Mouse (Mus musculus): Measurements from ENCODE around the gene Atmin. TPM values are rescaled to one million over a fixed set of nuclear protein-coding genes. Genes with fewer than 3 reads are reported as not detected.

Atmin gene
- polyA plus RNA-seq, 2 experiments = 3.3 TPM

- peaks cover 10% of the 10 kb centered on the region for H3K36me3 ChIP-seq (replicated peaks; ENCODE audit: control insufficient read depth, insufficient read depth, low read depth)
- 80% methylated on average over 9 of the region's 9 CpGs for WGBS (ENCODE audit: insufficient replicate concordance)
- H3K9me3 ChIP-seq (ENCODE audit: control insufficient read depth, low read length) = no peaks in the 10 kb centered on the region
- no peaks in the 10 kb centered on the region for H3K4me1 ChIP-seq (replicated peaks; ENCODE audit: control insufficient read depth in 2 of 2, insufficient read depth in 2 of 2, low read length in 1 of 2)
- ATAC-seq (ENCODE audit: insufficient read depth) (no peak), DNase-seq (ENCODE audit: low read depth in 3 of 3, low spot score in 3 of 3) (no peak)
- H3K9ac ChIP-seq (replicated peaks) = no peak overlapping the region
- no peak overlapping the region for H3K4me3 ChIP-seq (ENCODE audit: insufficient read depth in 1 of 2, low read depth in 2 of 2, low read length in 2 of 2)
- TF ChIP-seq EP300 (IDR thresholded peaks at IDR 0.05; ENCODE audit: low read depth) = no peak
- H3K27me3 ChIP-seq (ENCODE audit: control insufficient read depth, insufficient read depth, low read length) = no peaks in the 10 kb centered on the region
- no peak overlapping the region for H3K4me2 ChIP-seq (ENCODE audit: low read depth)
- H3K27ac ChIP-seq = no peak overlapping the region
Measured at GRCm38 (mm10) chr8:116954415-116954814, 11.2 kb downstream of the Atmin start.

- no peak for DNase-seq (ENCODE audit: low read depth in 3 of 3, low spot score in 3 of 3)
- Histone ChIP-seq H3K4me3 (ENCODE audit: insufficient read depth in 1 of 2, low read depth in 2 of 2, low read length in 2 of 2) (no peak overlapping the region), H3K9ac (replicated peaks) (no peak overlapping the region)
Measured at GRCm38 (mm10) chr8:116969531-116969930, 26.3 kb downstream of the Atmin start.

GRCm38 (mm10) chr8:116975066-116975465, 31.9 kb downstream of the Atmin start:
- H3K4me1 ChIP-seq (replicated peaks; ENCODE audit: control insufficient read depth in 2 of 2, insufficient read depth in 2 of 2, low read length in 1 of 2) = peaks cover 8 to 16% of the 10 kb centered on the region in 2 experiments
- no peak overlapping the region for H3K9ac ChIP-seq (replicated peaks)
- H3K36me3 ChIP-seq (replicated peaks; ENCODE audit: control insufficient read depth, insufficient read depth, low read depth) = no peaks in the 10 kb centered on the region
- no peaks in the 10 kb centered on the region for H3K9me3 ChIP-seq (ENCODE audit: control insufficient read depth, low read length)
- H3K4me2 ChIP-seq (ENCODE audit: low read depth) = no peak overlapping the region
- ATAC-seq (ENCODE audit: insufficient read depth) (no peak), DNase-seq (ENCODE audit: low read depth in 3 of 3, low spot score in 3 of 3) (no peak)
- 30% methylated on average over 5 of the region's 5 CpGs for WGBS (ENCODE audit: insufficient replicate concordance)
- TF ChIP-seq CTCF (IDR thresholded peaks at IDR 0.05; ENCODE audit: low read depth) (no peak), EP300 (IDR thresholded peaks at IDR 0.05; ENCODE audit: low read depth) (no peak)
- H3K27ac ChIP-seq = no peak overlapping the region
- H3K4me3 ChIP-seq (ENCODE audit: insufficient read depth in 1 of 2, low read depth in 2 of 2, low read length in 2 of 2) = no peak overlapping the region
- no peaks in the 10 kb centered on the region for H3K27me3 ChIP-seq (ENCODE audit: control insufficient read depth, insufficient read depth, low read length)

More at GRCm38 (mm10) chr8:116969531-116969930, 26.3 kb downstream of the Atmin start:
- no peak for TF ChIP-seq EP300 (IDR thresholded peaks at IDR 0.05; ENCODE audit: low read depth)
- Histone ChIP-seq H3K4me1 (replicated peaks; ENCODE audit: control insufficient read depth in 2 of 2, insufficient read depth in 2 of 2, low read length in 1 of 2) (no peaks in the 10 kb centered on the region), H3K36me3 (replicated peaks; ENCODE audit: control insufficient read depth, insufficient read depth, low read depth) (no peaks in the 10 kb centered on the region), H3K9me3 (ENCODE audit: control insufficient read depth, low read length) (no peaks in the 10 kb centered on the region), H3K27ac (no peak overlapping the region), H3K4me2 (ENCODE audit: low read depth) (no peak overlapping the region), H3K27me3 (ENCODE audit: control insufficient read depth, insufficient read depth, low read length) (no peaks in the 10 kb centered on the region)
- 81% methylated on average over 6 of the region's 6 CpGs for WGBS (ENCODE audit: insufficient replicate concordance)
- no peak for ATAC-seq (ENCODE audit: insufficient read depth)

- Histone ChIP-seq H3K27ac (no peak overlapping the region), H3K27me3 (ENCODE audit: control insufficient read depth, insufficient read depth, low read length) (no peaks in the 10 kb centered on the region), H3K9ac (replicated peaks) (no peak overlapping the region), H3K36me3 (replicated peaks; ENCODE audit: control insufficient read depth, insufficient read depth, low read depth) (no peaks in the 10 kb centered on the region), H3K9me3 (ENCODE audit: control insufficient read depth, low read length) (no peaks in the 10 kb centered on the region), H3K4me3 (ENCODE audit: insufficient read depth in 1 of 2, low read depth in 2 of 2, low read length in 2 of 2) (no peak overlapping the region), H3K4me1 (replicated peaks; ENCODE audit: control insufficient read depth in 2 of 2, insufficient read depth in 2 of 2, low read length in 1 of 2) (peaks cover 8 to 16% of the 10 kb centered on the region in 2 experiments), H3K4me2 (ENCODE audit: low read depth) (no peak overlapping the region)
- WGBS (ENCODE audit: insufficient replicate concordance) = 63% methylated on average over 5 of the region's 5 CpGs
- TF ChIP-seq EP300 (IDR thresholded peaks at IDR 0.05; ENCODE audit: low read depth) = no peak
- TF ChIP-seq CTCF (IDR thresholded peaks at IDR 0.05; ENCODE audit: low read depth) = no peak
- ATAC-seq (ENCODE audit: insufficient read depth) (no peak), DNase-seq (ENCODE audit: low read depth in 3 of 3, low spot score in 3 of 3) (no peak)
Measured at GRCm38 (mm10) chr8:116975606-116976005, 32.4 kb downstream of the Atmin start.

- WGBS (ENCODE audit: insufficient replicate concordance) = 34% methylated on average over 8 of the region's 8 CpGs
- Histone ChIP-seq H3K9ac (replicated peaks) (peak overlapping the region; percentile 14; the same call in 1 of the 2 replicates), H3K9me3 (ENCODE audit: control insufficient read depth, low read length) (no peaks in the 10 kb centered on the region), H3K27ac (no peak overlapping the region), H3K36me3 (replicated peaks; ENCODE audit: control insufficient read depth, insufficient read depth, low read depth) (no peaks in the 10 kb centered on the region), H3K4me2 (ENCODE audit: low read depth) (peak overlapping the region; percentile 92), H3K27me3 (ENCODE audit: control insufficient read depth, insufficient read depth, low read length) (no peaks in the 10 kb centered on the region), H3K4me1 (replicated peaks; ENCODE audit: control insufficient read depth in 2 of 2, insufficient read depth in 2 of 2, low read length in 1 of 2) (peaks cover 8 to 16% of the 10 kb centered on the region in 2 experiments), H3K4me3 (ENCODE audit: insufficient read depth in 1 of 2, low read depth in 2 of 2, low read length in 2 of 2) (peak overlapping the region; percentile 83 to 90)
- no peak for DNase-seq (ENCODE audit: low read depth in 3 of 3, low spot score in 3 of 3)
- no peak for TF ChIP-seq CTCF (IDR thresholded peaks at IDR 0.05; ENCODE audit: low read depth)
- ATAC-seq (ENCODE audit: insufficient read depth) = no peak
Measured at GRCm38 (mm10) chr8:116978052-116978451, 34.9 kb downstream of the Atmin start.

Data from liver, embryonic 14.5 days (tissue).